Mouse (Mus musculus) stomach, embryonic 16.5 days (tissue): ENCODE measurements around the gene Hamp2. TPM values are rescaled to one million over a fixed set of nuclear protein-coding genes. Genes with fewer than 3 reads are reported as not detected.

ENCODE experiments used
- ATAC-seq: fragments of 200-750 bp; cut with Nextera tagmentation; 2 replicates; pipeline ENCODE4 v1.8.0; 2017; ENCODE audit warnings: moderate number of reproducible peaks, moderate TSS enrichment; ENCODE audit not compliant: insufficient read depth, low FRiP score
- H3K27ac ChIP-seq: fragments of 300-500 bp; sonication (generic); 2 replicates; pipeline ENCODE4 v1.5.1; 2014; ENCODE audit warnings: low read length
- H3K27me3 ChIP-seq: fragments of 300-500 bp; sonication (generic); 2 replicates; pipeline ENCODE4 v1.6.1; 2014; ENCODE audit warnings: low read length, control low read depth, mixed read lengths; ENCODE audit not compliant: control insufficient read depth, insufficient read depth
- H3K36me3 ChIP-seq: fragments of 300-500 bp; sonication (generic); 2 replicates; pipeline ENCODE4 v1.6.1; 2014; ENCODE audit warnings: low read length; ENCODE audit not compliant: control insufficient read depth, insufficient read depth
- H3K4me1 ChIP-seq: fragments of 300-500 bp; sonication (generic); 2 replicates; pipeline ENCODE4 v1.6.1; 2014; ENCODE audit warnings: low read length, control low read depth, mixed read lengths; ENCODE audit not compliant: control insufficient read depth, insufficient read depth
- H3K4me2 ChIP-seq: fragments of 300-500 bp; sonication (generic); 2 replicates; pipeline ENCODE4 v1.6.1; 2014; ENCODE audit warnings: low read depth, low read length, mixed read lengths
- H3K4me3 ChIP-seq: fragments of 300-500 bp; sonication (generic); replicated peaks from 2 replicates; pipeline ENCODE4 v1.5.1; 2014; ENCODE audit warnings: mild to moderate bottlenecking, low read length
- H3K9ac ChIP-seq: fragments of 300-500 bp; sonication (generic); 2 replicates; pipeline ENCODE4 v1.6.1; 2014; ENCODE audit warnings: low read length
- H3K9me3 ChIP-seq: fragments of 300-500 bp; sonication (generic); replicated peaks from 2 replicates; pipeline ENCODE4 v1.6.1; 2016; ENCODE audit warnings: low read length, control low read depth; ENCODE audit not compliant: control insufficient read depth
- WGBS: fragments of 180-500 bp; shearing (Covaris S2); extraction: QIAGEN DNeasy Blood & Tissue Kit; methylation state at CpG from one replicate; pipeline ENCODE4 v1.1.7; 2014; 5-methylcytosine and 5-hydroxymethylcytosine counted together
- polyA plus RNA-seq: library from polyadenylated mRNA; unstranded; fragments of >200 nt; fragmentation: Nextera tagmentation; extraction: Ambion mirVana; gene quantifications from 2 replicates; pipeline ENCODE4 v1.2.1, GENCODE M21; 2015

Gene Hamp2
- polyA plus RNA-seq, 1 experiment from 2014 or later, result not detected

DNA sequence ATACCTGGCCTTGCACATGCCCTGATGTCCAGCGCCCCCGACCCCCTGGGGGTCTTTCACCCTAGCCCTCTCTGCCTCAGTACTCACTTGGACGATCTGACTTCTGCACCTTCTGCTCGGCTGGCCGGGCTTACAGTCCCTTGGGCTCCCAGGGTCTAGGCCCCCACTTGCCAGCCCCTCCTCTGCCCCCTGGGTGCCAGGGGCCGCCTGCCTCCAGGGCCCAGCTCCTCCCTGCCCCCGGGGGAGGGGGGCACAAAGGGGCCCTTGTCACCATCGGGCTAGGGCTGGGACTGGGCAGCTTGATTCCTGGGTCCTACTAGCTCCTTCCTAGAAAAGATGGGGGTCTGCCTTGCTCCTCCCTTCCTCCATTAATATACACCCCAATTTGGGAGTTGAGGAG lies 9.7 kb downstream of the Hamp2 start, which contains the start of gene Mag:
Gene Mag (minus strand): TSS at position 142 of the 400 bp plus-strand sequence.
- Histone ChIP-seq H3K27ac (no peak within 1 kb of the TSS), H3K9me3 (no peaks in the 10 kb centered on the region), H3K9ac (no peak within 1 kb of the TSS), H3K27me3 (no peaks in the 10 kb centered on the region), H3K4me1 (no peaks in the 10 kb centered on the region), H3K4me2 (no peak within 1 kb of the TSS), H3K36me3 (no peaks in the 10 kb centered on the region), H3K4me3 (no peak within 1 kb of the TSS)
- 56% methylated on average over 8 of the region's 8 CpGs for WGBS
- no peak for ATAC-seq

DNA sequence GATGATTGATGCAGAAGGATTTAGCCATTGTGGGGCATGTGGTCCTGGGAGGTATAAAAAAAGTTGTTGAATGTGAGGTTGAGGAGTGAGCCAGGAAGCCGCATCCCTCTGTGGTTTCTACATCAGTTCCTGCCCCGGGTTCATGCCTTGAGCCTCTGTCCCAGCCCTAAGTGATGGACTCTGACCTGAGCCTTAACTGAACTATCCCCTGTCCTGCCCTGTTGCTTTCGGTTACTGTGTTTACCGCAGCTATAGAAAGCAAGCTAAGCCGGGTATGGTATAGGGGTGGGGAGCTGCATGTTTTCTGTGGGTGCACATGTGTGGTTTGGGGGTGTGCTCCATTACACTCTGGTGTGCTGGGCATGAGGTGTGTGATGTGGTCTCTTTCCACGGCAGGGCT lies 14.7 kb downstream of the Hamp2 start:
- ATAC-seq, result no peak
- H3K27me3 ChIP-seq, result no peaks in the 10 kb centered on the region
- no peak overlapping the region for H3K27ac ChIP-seq
- WGBS, result 63% methylated on average over 6 of the region's 6 CpGs
- H3K9ac ChIP-seq, result no peak overlapping the region
- no peak overlapping the region for H3K4me3 ChIP-seq
- H3K4me2 ChIP-seq, result no peak overlapping the region
- H3K4me1 ChIP-seq, result no peaks in the 10 kb centered on the region; the same call in 1 of the 2 replicates
- no peaks in the 10 kb centered on the region for H3K9me3 ChIP-seq
- no peaks in the 10 kb centered on the region for H3K36me3 ChIP-seq

DNA sequence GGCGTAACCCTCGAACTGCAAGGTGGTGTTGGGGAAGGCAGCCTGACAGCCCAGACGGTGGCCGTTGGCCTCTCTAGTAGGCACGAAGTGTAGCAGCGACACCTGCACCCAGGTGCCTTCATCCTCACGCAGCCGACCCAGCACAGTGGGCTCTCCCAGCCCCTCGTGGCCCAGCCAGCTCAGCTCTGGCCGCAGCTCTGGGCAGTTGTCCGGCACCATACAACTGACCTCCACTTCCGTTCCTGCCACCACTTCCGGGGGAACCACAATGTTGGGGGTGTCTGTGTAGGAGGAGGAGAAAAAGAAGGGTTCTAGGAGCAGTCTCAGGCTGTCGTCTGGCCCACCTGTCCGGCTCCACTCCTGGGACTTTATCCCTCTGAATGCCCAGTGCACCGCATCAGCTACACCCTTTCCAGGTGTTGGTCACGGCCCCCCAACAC lies 15.5 kb downstream of the Hamp2 start:
- Histone ChIP-seq H3K36me3 (no peaks in the 10 kb centered on the region), H3K9ac (peak overlapping the region; percentile 36; the same call in 1 of the 2 replicates), H3K4me2 (peak overlapping the region; percentile 54), H3K27ac (no peak overlapping the region), H3K27me3 (no peaks in the 10 kb centered on the region), H3K4me3 (peak overlapping the region; percentile 27), H3K4me1 (no peaks in the 10 kb centered on the region; the same call in 1 of the 2 replicates), H3K9me3 (no peaks in the 10 kb centered on the region)
- WGBS, result 20% methylated on average over 17 of the region's 17 CpGs
- peak; percentile 12; the same call in 1 of the 2 replicates for ATAC-seq

DNA sequence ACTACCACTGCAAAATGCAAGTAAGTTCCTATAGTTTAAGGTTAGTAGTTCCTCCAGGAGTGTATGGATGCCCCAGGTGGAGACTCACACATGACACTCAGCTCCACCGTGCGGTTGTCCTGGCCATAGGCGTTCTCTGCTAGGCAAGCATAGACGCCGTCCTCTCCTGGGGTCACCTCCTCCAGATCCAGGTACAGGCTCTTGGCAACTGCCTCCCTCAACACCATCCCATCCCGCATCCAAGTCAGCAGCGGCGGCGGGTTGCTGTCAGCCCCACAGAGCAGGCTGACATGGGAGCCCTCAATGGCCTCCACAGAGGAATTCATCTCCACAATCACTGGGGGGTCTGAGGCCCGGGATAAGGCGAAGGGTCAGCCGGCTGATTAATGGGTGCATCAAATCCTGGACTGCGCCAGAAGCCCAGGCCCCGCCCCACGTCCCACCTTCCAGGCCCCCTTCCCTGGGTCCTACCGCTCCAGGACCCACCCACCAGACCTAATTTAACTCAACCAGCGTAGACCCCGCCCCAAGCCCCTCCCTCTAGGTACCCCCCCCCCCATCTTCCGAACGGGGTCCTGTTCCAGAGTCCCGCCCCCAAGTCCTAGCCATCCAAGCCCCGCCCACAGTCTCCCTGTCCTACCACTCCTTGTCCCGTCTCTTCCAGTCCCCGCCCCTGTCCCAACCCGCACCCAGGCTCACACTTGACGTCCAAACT lies 16.0 kb downstream of the Hamp2 start:
- 4% methylated on average over 26 of the region's 26 CpGs for WGBS
- H3K9ac ChIP-seq, result peak overlapping the region; percentile 36; the same call in 1 of the 2 replicates

DNA sequence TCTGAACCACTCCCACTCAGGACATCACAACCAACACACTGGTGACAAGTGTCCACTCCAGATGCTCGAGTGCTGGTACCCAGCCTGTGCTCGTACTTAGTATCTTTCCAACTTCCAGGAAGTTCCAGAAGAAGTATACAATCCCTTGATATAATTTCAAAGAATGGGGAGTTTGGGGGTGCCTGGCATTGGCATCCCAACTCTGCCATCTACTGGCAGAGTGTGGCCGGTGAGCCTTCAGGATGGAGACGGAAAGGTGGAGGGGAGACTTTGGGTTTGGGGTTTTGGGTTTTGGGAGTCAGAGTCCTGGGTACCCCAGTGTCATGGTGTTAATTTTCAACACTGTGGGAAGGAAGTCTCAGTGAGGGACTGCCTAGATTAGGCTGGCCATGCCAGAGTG lies 20.4 kb downstream of the Hamp2 start:
- WGBS, result 35% methylated on average over 4 of the region's 4 CpGs
- H3K4me2 ChIP-seq, result no peak overlapping the region
- H3K4me3 ChIP-seq, result no peak overlapping the region
- H3K9me3 ChIP-seq, result no peaks in the 10 kb centered on the region
- no peak overlapping the region for H3K9ac ChIP-seq
- no peak for ATAC-seq
- no peaks in the 10 kb centered on the region for H3K36me3 ChIP-seq
- H3K4me1 ChIP-seq, result no peaks in the 10 kb centered on the region; the same call in 1 of the 2 replicates
- H3K27me3 ChIP-seq, result no peaks in the 10 kb centered on the region
- no peak overlapping the region for H3K27ac ChIP-seq

More for the DNA sequence above, 16.0 kb downstream of the Hamp2 start:
- Histone ChIP-seq H3K27me3 (no peaks in the 10 kb centered on the region), H3K27ac (no peak overlapping the region), H3K36me3 (no peaks in the 10 kb centered on the region), H3K4me1 (no peaks in the 10 kb centered on the region; the same call in 1 of the 2 replicates), H3K4me2 (peak overlapping the region; percentile 54), H3K4me3 (peak overlapping the region; percentile 27), H3K9me3 (no peaks in the 10 kb centered on the region)
- peak; percentile 65; the same call in 1 of the 2 replicates for ATAC-seq

DNA sequence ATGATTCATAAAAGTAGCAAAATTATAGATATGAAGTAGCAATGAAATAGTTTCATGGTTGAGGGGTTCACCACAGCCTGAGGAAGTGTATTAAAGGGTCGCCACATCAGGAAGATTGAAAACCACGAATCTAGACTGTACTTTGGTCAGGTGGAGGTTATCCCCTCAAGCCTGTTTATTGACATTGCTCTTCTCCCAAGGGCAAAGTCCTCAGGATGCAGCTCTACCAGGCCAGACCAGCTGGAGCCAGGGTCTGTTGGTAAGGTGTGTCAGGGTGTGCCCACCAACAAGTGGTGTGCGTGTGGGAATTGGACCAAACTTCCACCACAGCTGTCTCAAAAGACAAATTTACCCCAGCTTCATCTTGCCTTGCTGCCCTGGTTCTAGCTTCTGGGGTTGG lies 29.3 kb downstream of the Hamp2 start:
- no peak overlapping the region for H3K27ac ChIP-seq
- 83% methylated on average over 3 of the region's 3 CpGs for WGBS
- no peak overlapping the region for H3K4me3 ChIP-seq

DNA sequence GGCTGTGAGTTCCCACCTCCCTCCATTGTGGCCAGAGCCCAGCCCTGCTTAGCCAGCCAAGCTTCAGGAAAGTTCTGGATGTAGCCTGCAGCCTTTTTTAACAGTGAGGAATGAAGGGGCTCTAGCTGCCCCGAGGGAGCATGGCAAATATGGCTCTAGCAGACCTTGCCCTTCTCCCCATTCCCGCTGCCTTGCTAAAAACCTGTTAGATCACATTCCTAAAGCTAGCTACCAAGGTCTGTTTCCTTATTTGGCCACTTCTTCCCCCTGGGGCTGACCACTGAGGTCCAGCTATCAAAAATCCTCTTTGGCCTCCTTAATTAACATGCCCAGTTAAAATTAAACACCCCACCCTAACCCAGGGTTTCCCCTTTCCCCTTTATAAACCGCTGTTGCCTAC lies 32.0 kb downstream of the Hamp2 start:
- 0 out of 2 replicates have a peak, but pooled peaks cover 7% of the 10 kb centered on the region for H3K4me1 ChIP-seq
- no peaks in the 10 kb centered on the region for H3K9me3 ChIP-seq
- H3K4me3 ChIP-seq, result no peak overlapping the region
- peak overlapping the region; percentile 23; the same call in 1 of the 2 replicates for H3K9ac ChIP-seq
- H3K27ac ChIP-seq, result 0 out of 2 replicates have a peak overlapping the region, but pooled peaks have one; percentile 37
- no peaks in the 10 kb centered on the region for H3K36me3 ChIP-seq
- H3K27me3 ChIP-seq, result no peaks in the 10 kb centered on the region
- 43% methylated on average over 3 of the region's 3 CpGs for WGBS
- H3K4me2 ChIP-seq, result no peak overlapping the region
- ATAC-seq, result peak; percentile 75; the same call in 1 of the 2 replicates

More for the DNA sequence above, 29.3 kb downstream of the Hamp2 start:
- Histone ChIP-seq H3K4me1 (0 out of 2 replicates have a peak, but pooled peaks cover 7% of the 10 kb centered on the region), H3K27me3 (no peaks in the 10 kb centered on the region), H3K36me3 (no peaks in the 10 kb centered on the region), H3K9ac (no peak overlapping the region), H3K4me2 (no peak overlapping the region), H3K9me3 (no peaks in the 10 kb centered on the region)
- ATAC-seq, result no peak

DNA sequence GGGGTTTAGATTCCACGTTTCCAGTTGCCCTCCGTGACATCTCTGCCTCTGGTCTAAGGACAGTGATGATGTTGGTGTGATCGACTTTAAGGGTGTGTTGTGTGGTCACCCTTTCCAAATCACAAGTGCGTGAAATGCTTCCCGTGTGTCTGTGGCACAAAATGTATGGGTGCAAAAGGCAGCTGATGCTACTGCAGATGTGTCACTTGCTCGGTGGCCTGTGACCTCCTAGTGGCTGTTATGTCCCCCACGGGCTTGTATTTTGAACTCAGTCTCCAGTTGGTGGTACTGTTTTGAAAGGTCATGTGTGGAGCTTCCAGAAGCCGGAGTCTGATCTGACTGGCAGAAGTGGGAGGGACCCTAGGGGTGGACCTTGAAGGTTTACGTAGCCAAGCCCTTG lies 32.7 kb downstream of the Hamp2 start:
- Histone ChIP-seq H3K9ac (no peak overlapping the region), H3K9me3 (no peaks in the 10 kb centered on the region), H3K27me3 (no peaks in the 10 kb centered on the region), H3K27ac (no peak overlapping the region), H3K4me3 (no peak overlapping the region), H3K36me3 (no peaks in the 10 kb centered on the region), H3K4me2 (no peak overlapping the region), H3K4me1 (0 out of 2 replicates have a peak, but pooled peaks cover 7% of the 10 kb centered on the region)
- no peak for ATAC-seq
- WGBS, result 83% methylated on average over 9 of the region's 9 CpGs

DNA sequence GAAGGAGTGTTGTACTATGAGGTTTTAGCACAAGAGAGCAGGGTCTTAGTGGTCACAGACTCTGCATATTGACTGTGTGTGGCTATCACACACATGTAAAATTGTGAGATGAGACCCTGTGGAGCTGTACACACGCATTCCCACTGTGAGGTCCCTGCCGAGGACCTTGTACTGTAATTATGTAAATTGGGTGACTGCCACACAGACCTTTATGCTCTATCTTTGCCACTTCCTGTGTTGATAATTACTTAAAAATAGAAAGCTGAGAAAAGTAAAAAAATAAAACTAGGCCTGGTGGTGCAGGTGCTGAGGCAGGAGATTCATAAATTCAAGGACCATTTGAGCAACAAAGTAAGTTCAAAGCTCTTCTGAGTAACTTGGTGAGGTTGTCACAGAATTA lies 33.8 kb downstream of the Hamp2 start:
- Histone ChIP-seq H3K4me1 (0 out of 2 replicates have a peak, but pooled peaks cover 7% of the 10 kb centered on the region), H3K27me3 (no peaks in the 10 kb centered on the region), H3K4me2 (no peak overlapping the region), H3K36me3 (no peaks in the 10 kb centered on the region), H3K9me3 (no peaks in the 10 kb centered on the region), H3K9ac (no peak overlapping the region), H3K4me3 (no peak overlapping the region), H3K27ac (no peak overlapping the region)
- WGBS, result 68% methylated on average over 2 of the region's 2 CpGs
- ATAC-seq, result no peak
